Comparison of ENCODE assay signal across 26 mouse cellular contexts in the genomic region with DNA sequence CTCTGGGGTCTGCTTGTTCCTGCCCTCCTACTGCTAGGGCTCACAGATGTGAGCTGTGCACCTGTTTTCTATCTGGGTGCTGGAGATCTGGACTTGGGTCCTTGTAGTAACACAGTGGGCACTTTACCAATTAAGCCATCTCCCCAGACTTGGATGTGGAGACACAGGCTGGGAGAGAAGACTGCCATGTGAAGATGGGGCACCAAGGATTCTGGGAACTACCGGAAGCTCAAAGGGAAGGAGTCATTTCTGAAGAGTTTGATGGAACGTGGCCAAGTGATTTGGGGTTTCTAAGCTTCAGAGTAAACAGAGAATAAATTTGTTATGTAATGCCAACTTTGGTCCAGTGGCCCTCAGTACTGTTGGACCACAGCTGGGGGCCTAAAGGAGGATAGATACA. TPM values are rescaled to one million over a fixed set of nuclear protein-coding genes. Genes with fewer than 3 reads are reported as not detected.
"Had no signal": no experiment of that assay in that cellular context is flagged by ENCODE, and none has a peak within 500 bp of the region (broad histone marks: within the 10 kb centered on the region; RNA-seq: fewer than 3 reads in every experiment).

No protein-coding gene starts in this region.

- H3K27ac ChIP-seq: midbrain, embryonic 10.5 days; midbrain, embryonic 12.5 days; neural tube, embryonic 13.5 days had no signal

- H3K9me3 ChIP-seq: midbrain, embryonic 10.5 days; midbrain, embryonic 12.5 days; neural tube, embryonic 13.5 days; neural tube, embryonic 15.5 days had no signal

- H3K36me3 ChIP-seq: midbrain, embryonic 10.5 days; midbrain, embryonic 12.5 days; neural tube, embryonic 13.5 days; neural tube, embryonic 15.5 days had no signal

- H3K9ac ChIP-seq: lung, embryonic 14.5 days; midbrain, embryonic 12.5 days; neural tube, embryonic 13.5 days; neural tube, embryonic 15.5 days had no signal

- DNase-seq: lung, adult 18-20 months; lung, embryonic 14.5 days; lung, postnatal 10 days; lung, postnatal 4 days; midbrain, embryonic 14.5 days; retina, postnatal 1 day; right cerebral cortex, adult 18-20 months; right cerebral cortex, postnatal 25 days; right cerebral cortex, postnatal 4 days; spleen, adult 18-20 months; thymus, adult 18-20 months; thymus, postnatal 14 days; thymus, postnatal 4 days had no signal

- ATAC-seq: midbrain, embryonic 16.5 days had no signal

- H3K4me2 ChIP-seq: lung, embryonic 14.5 days; midbrain, embryonic 12.5 days; neural tube, embryonic 13.5 days; neural tube, embryonic 15.5 days had no signal

- H3K4me3 ChIP-seq: midbrain, embryonic 10.5 days; midbrain, embryonic 12.5 days; myocyte; neural tube, embryonic 13.5 days; neural tube, embryonic 15.5 days had no signal

RNA-seq across cellular contexts. Expression of a gene that starts 56.5 kb away (rescaled TPM):
- polyA plus RNA-seq: lung, embryonic 14.5 days; lung, embryonic 16.5 days; midbrain, embryonic 10.5 days; midbrain, embryonic 12.5 days; midbrain, embryonic 14.5 days; midbrain, embryonic 16.5 days; myocyte; neural tube, embryonic 11.5 days; neural tube, embryonic 13.5 days; neural tube, embryonic 15.5 days; small intestine, adult 2 months; stomach, embryonic 14.5 days; stomach, embryonic 16.5 days; thymus, postnatal 0 days; urinary bladder, adult 2 months had no signal
